Mouse (Mus musculus) lung, embryonic 15.5 days (tissue): Measurements from ENCODE around the gene Nle1. TPM values are rescaled to one million over a fixed set of nuclear protein-coding genes. Genes with fewer than 3 reads are reported as not detected.
A peak's percentile ranks its signal among the peaks of the same experiment; 100 is the strongest.
"Not testable (repeated sequence)": the region's sequence is repeated elsewhere in the genome, so short reads cannot be mapped to it uniquely, and the experiment has no call there.

ENCODE experiments used
- ATAC-seq: fragments of 200-750 bp; cut with Nextera tagmentation; 2 replicates; pipeline ENCODE4 v1.8.0; 2017; ENCODE audit warnings: moderate number of reproducible peaks, borderline replicate concordance; ENCODE audit not compliant: low FRiP score, low TSS enrichment; ENCODE audit errors: extremely low read depth
- H3K27ac ChIP-seq: fragments of 300-500 bp; sonication (generic); 2 replicates; pipeline ENCODE4 v1.5.1; 2015; ENCODE audit warnings: moderate library complexity, mild to moderate bottlenecking, inconsistent platforms
- H3K27me3 ChIP-seq: fragments of 300-500 bp; sonication (generic); 2 replicates; pipeline ENCODE4 v1.6.1; 2015; ENCODE audit warnings: inconsistent platforms
- H3K36me3 ChIP-seq: fragments of 300-500 bp; sonication (generic); 2 replicates; pipeline ENCODE4 v1.6.1; 2015; ENCODE audit warnings: inconsistent platforms
- H3K4me1 ChIP-seq: fragments of 300-500 bp; sonication (generic); 2 replicates; pipeline ENCODE4 v1.6.1; 2015; ENCODE audit warnings: inconsistent platforms
- H3K4me2 ChIP-seq: fragments of 300-500 bp; sonication (generic); 2 replicates; pipeline ENCODE4 v1.6.1; 2015; ENCODE audit warnings: inconsistent platforms, mild to moderate bottlenecking, moderate library complexity
- H3K4me3 ChIP-seq: fragments of 300-500 bp; sonication (generic); 2 replicates; pipeline ENCODE4 v1.5.1; 2015; ENCODE audit warnings: mild to moderate bottlenecking, inconsistent platforms
- H3K9ac ChIP-seq: fragments of 300-500 bp; sonication (generic); 2 replicates; pipeline ENCODE4 v1.6.1; 2015; ENCODE audit warnings: inconsistent platforms
- H3K9me3 ChIP-seq: fragments of 300-500 bp; sonication (generic); 2 replicates; pipeline ENCODE4 v1.6.1; 2016; ENCODE audit warnings: inconsistent platforms
- WGBS: fragments of 180-500 bp; shearing (Covaris S2); methylation state at CpG from one replicate; pipeline ENCODE4 v1.1.7; 2015; 5-methylcytosine and 5-hydroxymethylcytosine counted together
- polyA plus RNA-seq: library from polyadenylated mRNA; unstranded; fragments of >200 nt; fragmentation: Nextera tagmentation; extraction: Ambion mirVana; gene quantifications from 2 replicates; pipeline ENCODE4 v1.2.1, GENCODE M21; 2015

Gene Nle1
- polyA plus RNA-seq, 1 experiment from 2014 or later, result 34.1 TPM

DNA sequence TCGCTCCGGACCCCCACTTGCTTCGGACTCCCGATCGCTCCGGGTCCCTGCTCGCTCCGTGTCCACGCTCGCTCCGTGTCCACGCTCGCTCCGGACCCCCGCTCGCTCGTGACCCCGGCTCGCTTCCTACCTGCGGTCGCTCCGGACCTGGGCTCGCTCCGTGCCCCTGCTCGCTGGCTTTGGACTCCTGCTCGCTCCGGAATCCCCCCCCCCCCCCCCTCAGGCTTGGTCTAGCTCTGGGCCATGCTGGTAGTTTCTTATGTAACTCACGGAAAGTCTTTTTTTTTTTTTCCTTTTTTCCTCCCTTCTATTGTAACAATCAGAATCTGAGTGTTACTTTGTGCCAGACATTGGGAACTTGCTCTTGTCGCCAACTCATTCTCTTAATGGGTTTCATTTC, 25.0 kb upstream of the Nle1 start:
- Histone ChIP-seq H3K4me1 (peaks cover 7% of the 10 kb centered on the region), H3K27me3 (peaks cover 60% of the 10 kb centered on the region), H3K4me3 (peak overlapping the region; percentile 50), H3K9ac (peak overlapping the region; percentile 38), H3K4me2 (peak overlapping the region; percentile 94), H3K9me3 (no peaks in the 10 kb centered on the region), H3K36me3 (no peaks in the 10 kb centered on the region), H3K27ac (no peak overlapping the region)
- 2% methylated on average over 29 of the region's 29 CpGs for WGBS
- ATAC-seq, result no peak

DNA sequence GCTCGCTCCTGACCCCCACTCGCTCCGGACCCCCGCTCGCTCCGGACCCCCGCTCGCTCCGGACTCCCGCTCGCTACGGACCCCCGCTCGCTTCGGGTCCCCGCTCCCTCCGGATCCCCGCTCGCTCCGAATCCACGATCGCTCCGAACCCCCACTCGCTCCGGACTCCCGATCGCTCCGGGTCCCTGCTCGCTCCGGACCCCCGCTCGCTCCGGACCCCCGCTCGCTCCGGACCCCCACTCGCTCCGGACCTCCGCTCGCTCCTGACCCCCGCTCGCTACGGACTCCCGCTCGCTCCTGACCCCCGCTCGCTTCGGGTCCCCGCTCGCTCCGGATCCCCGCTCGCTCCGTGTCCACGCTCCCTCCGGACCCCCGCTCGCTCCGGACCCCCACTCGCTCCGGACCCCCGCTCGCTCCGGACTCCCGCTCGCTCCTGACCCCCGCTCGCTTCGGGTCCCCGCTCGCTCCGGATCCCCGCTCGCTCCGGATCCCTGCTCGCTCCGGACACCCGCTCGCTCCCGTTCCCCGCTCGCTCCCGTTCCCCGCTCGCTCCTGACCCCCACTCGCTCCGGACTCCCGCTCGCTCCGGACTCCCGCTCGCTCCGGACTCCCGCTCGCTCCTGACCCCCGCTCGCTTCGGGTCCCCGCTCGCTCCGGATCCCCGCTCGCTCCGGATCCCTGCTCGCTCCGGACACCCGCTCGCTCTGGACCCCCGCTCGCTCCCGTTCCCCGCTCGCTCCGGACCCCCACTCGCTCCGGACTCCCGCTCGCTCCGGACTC, 23.6 kb upstream of the Nle1 start:
- H3K36me3 ChIP-seq, H3K27ac ChIP-seq, ATAC-seq, H3K9me3 ChIP-seq, H3K4me1 ChIP-seq: not testable (repeated sequence)
- Histone ChIP-seq H3K9ac (peak overlapping the region; percentile 44), H3K4me2 (peak overlapping the region; percentile 94), H3K27me3 (peaks cover 66% of the 10 kb centered on the region), H3K4me3 (peak overlapping the region; percentile 50)
- WGBS, result under 1% methylated on average over 104 of the region's 119 CpGs

DNA sequence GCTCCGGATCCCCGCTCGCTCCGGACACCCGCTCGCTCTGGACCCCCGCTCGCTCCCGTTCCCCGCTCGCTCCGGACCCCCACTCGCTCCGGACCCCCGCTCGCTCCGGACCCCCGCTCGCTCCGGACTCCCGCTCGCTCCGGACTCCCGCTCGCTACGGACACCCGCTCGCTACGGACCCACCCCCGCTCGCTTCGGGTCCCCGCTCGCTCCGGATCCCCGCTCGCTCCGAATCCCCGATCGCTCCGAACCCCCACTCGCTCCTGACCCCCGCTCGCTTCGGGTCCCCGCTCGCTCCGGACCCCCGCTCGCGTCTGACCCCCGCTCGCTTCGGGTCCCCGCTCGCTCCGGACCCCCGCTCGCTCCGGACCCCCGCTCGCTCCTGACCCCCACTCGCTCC, 22.9 kb upstream of the Nle1 start:
- under 1% methylated on average over 54 of the region's 63 CpGs for WGBS
- not testable (repeated sequence) for H3K36me3 ChIP-seq
- peaks cover 63% of the 10 kb centered on the region for H3K27me3 ChIP-seq

DNA sequence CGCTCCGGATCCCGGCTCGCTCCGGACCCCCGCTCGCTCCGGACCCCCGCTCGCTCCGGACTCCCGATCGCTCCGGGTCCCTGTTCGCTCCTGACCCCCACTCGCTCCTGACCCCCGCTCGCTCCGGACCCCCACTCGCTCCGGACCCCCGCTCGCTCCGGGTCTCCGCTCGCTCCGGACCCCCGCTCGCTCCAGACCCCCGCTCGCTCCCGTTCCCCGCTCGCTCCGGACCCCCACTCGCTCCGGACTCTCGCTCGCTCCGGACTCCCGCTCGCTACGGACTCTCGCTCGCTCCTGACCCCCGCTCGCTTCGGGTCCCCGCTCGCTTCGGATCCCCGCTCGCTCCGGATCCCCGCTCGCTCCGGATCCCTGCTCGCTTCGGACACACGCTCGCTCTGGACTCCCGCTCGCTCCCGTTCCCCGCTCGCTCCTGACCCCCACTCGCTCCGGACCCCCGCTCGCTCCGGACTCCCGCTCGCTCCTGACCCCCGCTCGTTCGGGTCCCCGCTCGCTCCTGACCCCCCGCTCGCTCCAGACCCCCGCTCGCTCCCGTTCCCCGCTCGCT, 22.3 kb upstream of the Nle1 start:
- not testable (repeated sequence) for H3K9ac ChIP-seq, H3K9me3 ChIP-seq, H3K36me3 ChIP-seq, ATAC-seq, H3K27ac ChIP-seq, H3K4me1 ChIP-seq
- H3K4me3 ChIP-seq, result peak overlapping the region; percentile 50
- H3K27me3 ChIP-seq, result peaks cover 56% of the 10 kb centered on the region
- WGBS, result 3% methylated on average over 82 of the region's 85 CpGs
- H3K4me2 ChIP-seq, result peak overlapping the region; percentile 94

More for the DNA sequence above, 22.9 kb upstream of the Nle1 start:
- not testable (repeated sequence) for ATAC-seq, H3K27ac ChIP-seq, H3K9me3 ChIP-seq, H3K4me1 ChIP-seq
- peak overlapping the region; percentile 94 for H3K4me2 ChIP-seq
- peak overlapping the region; percentile 44 for H3K9ac ChIP-seq
- H3K4me3 ChIP-seq, result peak overlapping the region; percentile 50

DNA sequence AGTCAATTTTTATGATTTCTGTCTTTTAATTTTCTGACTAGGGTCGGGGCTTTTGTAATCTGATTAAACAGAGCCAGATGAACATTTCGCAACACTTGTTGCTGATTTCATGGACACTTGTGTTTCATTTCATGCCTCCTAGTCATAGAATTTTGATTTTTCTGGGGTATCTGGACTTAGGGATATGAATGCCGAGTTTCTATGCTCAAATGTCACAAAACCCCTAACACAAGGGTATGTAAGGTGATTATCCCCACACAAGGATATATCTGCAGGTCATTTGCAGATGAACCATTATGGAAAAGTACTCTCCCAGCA, 21.4 kb upstream of the Nle1 start:
- Histone ChIP-seq H3K9me3 (no peaks in the 10 kb centered on the region), H3K4me2 (no peak overlapping the region), H3K4me3 (no peak overlapping the region), H3K9ac (no peak overlapping the region), H3K4me1 (peaks cover 7% of the 10 kb centered on the region), H3K27me3 (peaks cover 50% of the 10 kb centered on the region), H3K27ac (no peak overlapping the region), H3K36me3 (no peaks in the 10 kb centered on the region)
- WGBS, result 30% methylated on average over 3 of the region's 3 CpGs
- ATAC-seq, result no peak

DNA sequence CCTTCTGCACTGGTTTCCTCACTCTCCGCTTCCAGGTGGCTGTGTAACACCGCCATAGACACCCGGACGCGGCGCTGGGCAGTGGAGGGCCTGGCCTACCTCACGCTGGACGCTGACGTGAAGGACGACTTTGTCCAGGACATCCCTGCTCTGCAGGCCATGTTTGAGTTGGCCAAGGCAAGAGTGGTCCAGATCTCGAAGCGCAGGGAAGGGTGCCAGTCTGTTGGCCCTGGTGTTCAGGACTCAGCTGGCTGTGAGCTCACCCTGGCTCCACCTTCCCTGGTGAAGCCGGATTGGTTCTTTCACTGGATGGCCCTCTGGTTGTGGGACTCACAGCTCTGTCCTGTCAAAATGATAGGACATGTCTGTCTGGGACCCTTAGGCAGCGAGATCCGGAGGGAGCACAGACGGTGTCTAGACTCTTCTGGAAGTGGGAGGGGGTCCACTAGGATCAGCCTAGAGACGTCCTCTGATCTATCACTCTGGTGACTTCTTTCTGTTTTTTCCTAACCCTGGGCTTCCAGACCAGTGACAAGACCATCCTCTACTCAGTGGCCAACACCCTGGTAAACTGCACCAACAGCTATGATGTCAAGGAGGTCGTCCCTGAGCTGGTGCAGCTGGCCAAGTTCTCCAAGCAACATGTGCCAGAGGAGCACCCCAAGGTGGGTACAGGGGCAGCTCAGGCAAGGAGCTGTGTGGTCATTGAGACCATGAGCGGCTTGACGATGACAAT, 20.9 kb upstream of the Nle1 start:
- WGBS, result 32% methylated on average over 20 of the region's 20 CpGs
- Histone ChIP-seq H3K9ac (no peak overlapping the region), H3K4me1 (peaks cover 7% of the 10 kb centered on the region), H3K36me3 (no peaks in the 10 kb centered on the region), H3K27ac (no peak overlapping the region), H3K4me2 (no peak overlapping the region), H3K4me3 (no peak overlapping the region), H3K9me3 (no peaks in the 10 kb centered on the region), H3K27me3 (peaks cover 45% of the 10 kb centered on the region)
- no peak for ATAC-seq

DNA sequence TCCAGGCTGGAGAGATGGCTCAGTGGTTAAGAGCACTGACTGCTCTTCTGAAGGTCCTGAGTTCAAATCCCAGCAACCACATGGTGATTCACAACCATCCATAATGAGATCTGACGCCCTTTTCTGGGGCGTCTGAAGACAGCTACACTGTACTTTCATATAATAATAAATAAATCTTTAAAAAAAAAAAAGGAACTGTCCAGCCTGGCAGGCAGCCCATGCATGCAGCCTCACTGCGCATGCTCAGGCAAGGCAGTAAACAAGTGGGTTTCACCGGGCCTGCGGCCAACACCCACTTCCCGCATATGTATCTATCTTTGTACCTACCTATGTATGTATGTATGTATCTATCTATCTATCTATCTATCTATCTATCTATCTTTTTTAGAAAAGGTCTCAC, 15.7 kb upstream of the Nle1 start:
- not testable (repeated sequence) for H3K9ac ChIP-seq, H3K4me3 ChIP-seq, ATAC-seq, H3K36me3 ChIP-seq, H3K27ac ChIP-seq, H3K4me1 ChIP-seq, H3K9me3 ChIP-seq, H3K4me2 ChIP-seq
- peaks cover 22% of the 10 kb centered on the region for H3K27me3 ChIP-seq
- 44% methylated on average over 6 of the region's 6 CpGs for WGBS

DNA sequence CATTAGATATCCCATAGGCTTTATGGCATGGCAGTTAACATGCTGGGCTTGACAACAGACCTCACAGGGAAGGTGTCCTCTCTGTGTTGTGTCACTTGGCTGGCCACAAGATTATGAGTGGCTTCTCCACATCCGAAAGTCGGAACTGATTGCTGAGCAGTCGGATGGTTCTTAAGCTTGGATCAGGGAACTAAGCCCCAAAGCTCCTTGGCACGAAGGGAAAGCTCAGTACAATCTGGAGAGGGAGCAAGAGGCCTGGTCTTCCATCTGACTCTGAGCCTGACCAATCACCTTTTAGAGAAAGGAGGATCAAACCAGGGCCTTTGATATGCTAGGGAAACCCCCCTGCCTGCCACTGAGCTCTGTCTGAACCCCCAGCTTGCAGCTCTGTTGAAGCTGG, 13.5 kb upstream of the Nle1 start:
- no peak overlapping the region for H3K9ac ChIP-seq
- H3K4me3 ChIP-seq, result no peak overlapping the region
- H3K27ac ChIP-seq, result no peak overlapping the region
- ATAC-seq, result no peak
- no peaks in the 10 kb centered on the region for H3K4me1 ChIP-seq
- H3K36me3 ChIP-seq, result no peaks in the 10 kb centered on the region
- peaks cover 6% of the 10 kb centered on the region for H3K27me3 ChIP-seq
- no peak overlapping the region for H3K4me2 ChIP-seq
- 71% methylated on average over 4 of the region's 4 CpGs for WGBS
- H3K9me3 ChIP-seq, result no peaks in the 10 kb centered on the region

DNA sequence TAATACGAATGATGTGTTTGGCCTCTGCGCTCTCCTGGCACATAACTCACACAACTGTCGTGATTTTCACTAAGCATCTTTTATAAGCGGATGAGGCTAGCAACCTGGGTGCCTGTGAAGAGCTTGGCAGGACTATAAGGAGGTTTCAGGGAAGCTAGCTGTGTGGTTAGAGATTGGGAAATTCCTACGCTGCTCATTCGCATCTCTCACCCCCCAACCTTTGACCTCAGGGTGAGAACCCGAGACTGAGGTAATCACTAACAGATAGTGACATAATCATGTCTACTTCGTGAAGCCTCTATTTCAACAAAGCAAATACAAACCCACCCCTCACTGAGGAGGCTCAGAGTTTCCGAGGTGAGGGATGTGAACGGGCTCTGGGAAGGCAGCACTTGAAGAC, 12.6 kb upstream of the Nle1 start:
- no peak for ATAC-seq
- Histone ChIP-seq H3K36me3 (no peaks in the 10 kb centered on the region), H3K4me1 (no peaks in the 10 kb centered on the region), H3K9me3 (no peaks in the 10 kb centered on the region), H3K9ac (no peak overlapping the region), H3K4me2 (no peak overlapping the region), H3K27ac (no peak overlapping the region), H3K4me3 (no peak overlapping the region), H3K27me3 (peaks cover 3% of the 10 kb centered on the region; the same call in 1 of the 2 replicates)
- 27% methylated on average over 10 of the region's 10 CpGs for WGBS

DNA sequence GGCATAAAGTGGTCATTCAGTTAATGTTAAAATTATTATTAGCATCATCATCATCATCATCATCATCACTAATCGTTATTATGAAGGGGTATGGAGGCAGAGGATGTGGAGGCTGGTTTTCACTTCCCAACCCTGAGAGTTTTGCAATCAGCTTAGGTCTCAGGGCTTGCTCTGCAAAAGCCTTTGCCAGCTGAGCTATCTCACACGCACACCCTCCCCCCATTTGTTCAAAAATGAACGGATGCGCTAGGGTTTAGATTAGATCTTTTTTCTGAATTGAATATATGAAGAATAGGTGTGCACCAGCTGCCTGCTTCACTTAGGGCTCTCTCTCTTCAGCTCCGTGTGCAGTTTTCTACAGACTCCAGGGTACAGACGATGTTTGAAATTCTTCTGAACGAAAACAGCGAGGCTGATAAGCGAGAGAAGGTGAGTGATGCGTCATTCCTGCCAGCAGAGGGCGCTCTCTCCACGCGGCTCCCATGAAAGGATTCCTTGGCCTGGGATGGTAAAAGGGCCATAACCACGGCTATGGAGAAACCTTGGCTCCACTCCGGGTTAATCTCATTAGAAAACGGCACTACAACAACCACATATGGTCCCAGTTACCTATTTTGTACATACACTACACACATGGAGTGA, 6.6 kb upstream of the Nle1 start:
- Histone ChIP-seq H3K4me3 (no peak overlapping the region), H3K9me3 (no peaks in the 10 kb centered on the region), H3K4me1 (peaks cover 5% of the 10 kb centered on the region), H3K9ac (no peak overlapping the region), H3K36me3 (no peaks in the 10 kb centered on the region), H3K4me2 (peak overlapping the region; percentile 29), H3K27me3 (peaks cover 12% of the 10 kb centered on the region; the same call in 1 of the 2 replicates), H3K27ac (no peak overlapping the region)
- no peak for ATAC-seq
- 5% methylated on average over 16 of the region's 16 CpGs for WGBS

DNA sequence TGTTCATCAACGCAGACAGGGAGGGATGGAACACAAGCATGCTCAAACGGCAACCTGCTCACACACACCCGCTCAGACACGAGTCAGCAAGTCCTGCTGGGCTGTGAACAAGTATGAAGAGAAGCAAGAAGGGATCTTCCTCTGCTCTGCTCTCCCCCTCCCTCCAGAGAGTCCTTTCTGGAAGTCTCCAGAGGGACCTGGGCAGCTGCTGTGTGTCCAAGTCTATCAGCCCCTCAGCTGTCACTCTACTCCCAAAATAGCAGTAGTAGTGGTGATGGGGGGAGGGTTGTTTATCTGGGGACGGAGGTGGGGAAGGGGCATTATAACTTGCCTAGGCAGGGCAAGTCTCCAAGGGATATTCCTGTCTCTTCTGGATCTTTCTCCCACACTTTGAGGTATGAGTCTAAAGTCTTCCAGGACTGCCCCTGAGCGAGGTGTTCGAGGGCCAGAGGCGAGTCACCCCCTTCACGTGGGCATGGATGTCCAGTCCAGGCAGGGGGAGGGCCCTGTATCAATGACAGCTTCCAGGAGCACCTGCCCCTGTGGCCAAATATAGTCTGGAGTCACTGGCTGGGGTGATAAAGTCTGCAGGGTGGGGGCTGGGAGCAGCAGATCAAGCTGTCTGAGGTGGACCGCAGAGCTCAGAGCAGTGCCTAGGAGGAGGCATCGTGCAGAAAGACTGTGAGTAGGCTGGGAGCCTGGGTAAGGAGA, 2.6 kb upstream of the Nle1 start:
- Histone ChIP-seq H3K9me3 (no peaks in the 10 kb centered on the region), H3K4me1 (peaks cover 14% of the 10 kb centered on the region), H3K9ac (no peak overlapping the region), H3K36me3 (no peaks in the 10 kb centered on the region), H3K4me2 (no peak overlapping the region), H3K4me3 (no peak overlapping the region), H3K27me3 (peaks cover 9% of the 10 kb centered on the region; the same call in 1 of the 2 replicates), H3K27ac (no peak overlapping the region)
- 0 out of 2 replicates have a peak, but pooled peaks have one; percentile 10 for ATAC-seq
- WGBS, result 58% methylated on average over 11 of the region's 11 CpGs
